Mouse (Mus musculus) megakaryocyte, embryonic 14.5 days (primary cell): ENCODE results near the gene Tmed10.

Experiments
- FLI1 ChIP-seq: IDR thresholded peaks from 2 replicates; pipeline ENCODE4 v1.6.1; 2012; ENCODE audit warnings: low read length, inconsistent platforms, mixed read lengths
- GATA1 ChIP-seq: IDR thresholded peaks from 3 replicates; pipeline ENCODE4 v1.6.1; 2012; ENCODE audit warnings: mixed read lengths, low read length, inconsistent platforms, borderline replicate concordance

GRCm38 (mm10) chr12:85362510-85362909, 12.1 kb downstream of the Tmed10 start:
- no peak for TF ChIP-seq GATA1
- TF ChIP-seq FLI1, result no peak
